Mouse (Mus musculus) CH12.LX (cell line): ENCODE data around the gene Ran. TPM values are rescaled to one million over a fixed set of nuclear protein-coding genes. Genes with fewer than 3 reads are reported as not detected.

Experiments
- DNase-seq: peaks from one replicate; pipeline ENCODE4 v3.0.0-alpha.2; 2013; ENCODE audit errors: extremely low read depth
- H3K27ac ChIP-seq: 2 replicates; pipeline ENCODE4 v1.5.1; 2012; ENCODE audit warnings: low read depth, mild to moderate bottlenecking, control low read depth, moderate library complexity; ENCODE audit not compliant: insufficient read depth
- H3K27me3 ChIP-seq: replicated peaks from 2 replicates; pipeline ENCODE3; 2012; ENCODE audit warnings: inconsistent platforms
- H3K36me3 ChIP-seq, 2 experiments: replicated peaks in 1 of 2; 2 replicates each; pipeline versions ENCODE3 to v1.6.1; 2012; ENCODE audit warnings: inconsistent platforms in 1 of 2, low read length in 1 of 2, mild to moderate bottlenecking in 1 of 2, mixed read lengths in 1 of 2, moderate library complexity in 1 of 2; ENCODE audit not compliant: control insufficient read depth in 1 of 2, insufficient read depth in 1 of 2
- H3K4me1 ChIP-seq, 2 experiments: 2 replicates each; pipeline ENCODE4 v1.6.1; 2012; ENCODE audit warnings: inconsistent platforms in 1 of 2, moderate library complexity in 1 of 2; ENCODE audit not compliant: insufficient read depth in 2 of 2, control insufficient read depth in 1 of 2
- H3K4me2 ChIP-seq: 2 replicates; pipeline ENCODE4 v1.6.1; 2012; ENCODE audit warnings: low read depth, mild to moderate bottlenecking, control low read depth; ENCODE audit not compliant: poor library complexity, insufficient read depth, severe bottlenecking
- H3K4me3 ChIP-seq, 3 experiments: fragments of 150-350 bp in 1 of 3; sonication (generic) in 1 of 3; replicated peaks in 1 of 3; 2 replicates each; pipeline versions ENCODE3 to v1.5.1; 2011 to 2012; ENCODE audit warnings: low read depth in 2 of 3, low read length in 2 of 3, mild to moderate bottlenecking in 2 of 3, moderate library complexity in 2 of 3, control low read depth in 1 of 3, improper control_type of control experiment in 1 of 3, inconsistent platforms in 1 of 3, mixed read lengths in 1 of 3; ENCODE audit not compliant: poor library complexity in 1 of 3
- H3K79me2 ChIP-seq: replicated peaks from 2 replicates; pipeline ENCODE4 v1.6.1; 2012; ENCODE audit warnings: mild to moderate bottlenecking, moderate library complexity; ENCODE audit not compliant: control insufficient read depth, poor library complexity, insufficient read depth, severe bottlenecking; ENCODE audit errors: extremely low read depth
- H3K9ac ChIP-seq: 2 replicates; pipeline ENCODE4 v1.6.1; 2012; ENCODE audit warnings: low read depth, mild to moderate bottlenecking, control low read depth, moderate library complexity; ENCODE audit not compliant: insufficient read depth
- H3K9me3 ChIP-seq: replicated peaks from 2 replicates; pipeline ENCODE3; 2012; ENCODE audit warnings: low read length, inconsistent platforms, mixed read lengths
- BHLHE40 ChIP-seq: IDR thresholded peaks from 2 replicates; pipeline ENCODE4 v1.6.1; 2011; ENCODE audit warnings: mild to moderate bottlenecking, low read depth, low read length, improper control_type of control experiment
- CHD1 ChIP-seq: IDR thresholded peaks from 2 replicates; pipeline ENCODE4 v1.6.1; 2012; ENCODE audit warnings: low read depth, low read length, improper control_type of control experiment, inconsistent platforms
- CHD2 ChIP-seq: IDR thresholded peaks from 2 replicates; pipeline ENCODE4 v1.6.1; 2011; ENCODE audit warnings: low read length, improper control_type of control experiment
- CTCF ChIP-seq, 2 experiments: IDR thresholded peaks in 1 of 2; conservative IDR thresholded peaks in 1 of 2; 2 replicates each; pipeline ENCODE4 v1.5.1; 2011 to 2012; ENCODE audit warnings: low read depth in 2 of 2, low read length in 2 of 2, improper control_type of control experiment in 1 of 2, inconsistent platforms in 1 of 2, mild to moderate bottlenecking in 1 of 2, moderate library complexity in 1 of 2
- E2F4 ChIP-seq: IDR thresholded peaks from 2 replicates; pipeline ENCODE4 v1.6.1; 2011; ENCODE audit warnings: low read depth, low read length, improper control_type of control experiment; ENCODE audit not compliant: insufficient replicate concordance
- ELF1 ChIP-seq: IDR thresholded peaks from 2 replicates; pipeline ENCODE4 v1.6.1; 2014; ENCODE audit warnings: low read depth, mild to moderate bottlenecking, inconsistent platforms, low read length, improper control_type of control experiment
- EP300 ChIP-seq: IDR thresholded peaks from 2 replicates; pipeline ENCODE4 v1.6.1; 2011; ENCODE audit warnings: low read length, improper control_type of control experiment
- ETS1 ChIP-seq: conservative IDR thresholded peaks from 2 replicates; pipeline ENCODE4 v1.6.1; 2012; ENCODE audit warnings: low read depth, mild to moderate bottlenecking, inconsistent platforms, low read length, improper control_type of control experiment, moderate library complexity
- GABPA ChIP-seq: IDR thresholded peaks from 2 replicates; pipeline ENCODE4 v1.6.1; 2012; ENCODE audit warnings: low read depth, low read length, improper control_type of control experiment, inconsistent platforms; ENCODE audit not compliant: insufficient replicate concordance
- HCFC1 ChIP-seq: IDR thresholded peaks from 2 replicates; pipeline ENCODE4 v1.6.1; 2012; ENCODE audit warnings: low read depth, mild to moderate bottlenecking, inconsistent platforms, low read length, improper control_type of control experiment
- IRF4 ChIP-seq: IDR thresholded peaks from 2 replicates; pipeline ENCODE4 v1.6.1; 2014; ENCODE audit warnings: low read depth, mild to moderate bottlenecking, inconsistent platforms, low read length, improper control_type of control experiment
- JUND ChIP-seq: conservative IDR thresholded peaks from 2 replicates; pipeline ENCODE4 v1.6.1; 2011; ENCODE audit warnings: low read depth, low read length, improper control_type of control experiment
- KAT2A ChIP-seq: IDR thresholded peaks from 2 replicates; pipeline ENCODE4 v1.6.1; 2012; ENCODE audit warnings: low read length, improper control_type of control experiment, inconsistent platforms; ENCODE audit not compliant: insufficient replicate concordance
- MAFK ChIP-seq: IDR thresholded peaks from 2 replicates; pipeline ENCODE4 v1.6.1; 2011; ENCODE audit warnings: low read length, improper control_type of control experiment; ENCODE audit not compliant: insufficient replicate concordance
- MAX ChIP-seq: IDR thresholded peaks from 2 replicates; pipeline ENCODE4 v1.6.1; 2011; ENCODE audit warnings: low read length, improper control_type of control experiment
- MAZ ChIP-seq: IDR thresholded peaks from 2 replicates; pipeline ENCODE4 v1.6.1; 2012; ENCODE audit warnings: low read depth, mild to moderate bottlenecking, inconsistent platforms, low read length, improper control_type of control experiment, moderate library complexity
- MEF2A ChIP-seq: IDR thresholded peaks from 2 replicates; pipeline ENCODE4 v1.6.1; 2014; ENCODE audit warnings: low read depth, mild to moderate bottlenecking, inconsistent platforms, low read length, improper control_type of control experiment, borderline replicate concordance
- MYC ChIP-seq: IDR thresholded peaks from 2 replicates; pipeline ENCODE4 v1.6.1; 2011; ENCODE audit warnings: low read depth, mild to moderate bottlenecking, improper control_type of control experiment, low read length
- NELFE ChIP-seq: IDR thresholded peaks from 2 replicates; pipeline ENCODE4 v1.6.1; 2011; ENCODE audit warnings: low read depth, low read length, improper control_type of control experiment
- PAX5 ChIP-seq: IDR thresholded peaks from 2 replicates; pipeline ENCODE4 v1.6.1; 2012; ENCODE audit warnings: low read length, inconsistent platforms, mixed read lengths
- POLR2A ChIP-seq: IDR thresholded peaks from 2 replicates; pipeline ENCODE4 v1.6.1; 2011; ENCODE audit warnings: low read depth, mild to moderate bottlenecking, improper control_type of control experiment, low read length
- RAD21 ChIP-seq: IDR thresholded peaks from 2 replicates; pipeline ENCODE4 v1.6.1; 2011; ENCODE audit warnings: low read depth, mild to moderate bottlenecking, low read length, improper control_type of control experiment, moderate library complexity
- RCOR1 ChIP-seq: conservative IDR thresholded peaks from 2 replicates; pipeline ENCODE4 v1.6.1; 2012; ENCODE audit warnings: low read depth, mild to moderate bottlenecking, inconsistent platforms, low read length, improper control_type of control experiment
- SMC3 ChIP-seq: IDR thresholded peaks from 2 replicates; pipeline ENCODE4 v1.6.1; 2011; ENCODE audit warnings: low read depth, low read length, improper control_type of control experiment
- TBP ChIP-seq: conservative IDR thresholded peaks from 2 replicates; pipeline ENCODE4 v1.6.1; 2011; ENCODE audit warnings: low read depth, low read length, improper control_type of control experiment
- TCF12 ChIP-seq: IDR thresholded peaks from 2 replicates; pipeline ENCODE4 v1.6.1; 2014; ENCODE audit warnings: low read depth, mild to moderate bottlenecking, inconsistent platforms, low read length, improper control_type of control experiment
- UBTF ChIP-seq: IDR thresholded peaks from 2 replicates; pipeline ENCODE4 v1.6.1; 2012; ENCODE audit warnings: low read depth, mild to moderate bottlenecking, inconsistent platforms, low read length, improper control_type of control experiment, moderate library complexity
- USF1 ChIP-seq: IDR thresholded peaks from 2 replicates; pipeline ENCODE4 v1.6.1; 2014; ENCODE audit warnings: low read depth, mild to moderate bottlenecking, inconsistent platforms, low read length, improper control_type of control experiment
- USF2 ChIP-seq: conservative IDR thresholded peaks from 2 replicates; pipeline ENCODE4 v1.6.1; 2011; ENCODE audit warnings: low read depth, low read length, improper control_type of control experiment
- ZC3H11A ChIP-seq: IDR thresholded peaks from 2 replicates; pipeline ENCODE4 v1.6.1; 2012; ENCODE audit warnings: low read depth, mild to moderate bottlenecking, inconsistent platforms, low read length, improper control_type of control experiment
- ZKSCAN1 ChIP-seq: IDR thresholded peaks from 2 replicates; pipeline ENCODE4 v1.6.1; 2012; ENCODE audit warnings: low read depth, inconsistent platforms, low read length, improper control_type of control experiment, borderline replicate concordance
- ZMIZ1 ChIP-seq: IDR thresholded peaks from 2 replicates; pipeline ENCODE4 v1.6.1; 2012; ENCODE audit warnings: low read depth, mild to moderate bottlenecking, inconsistent platforms, low read length, improper control_type of control experiment
- ZNF384 ChIP-seq: IDR thresholded peaks from 2 replicates; pipeline ENCODE4 v1.6.1; 2012; ENCODE audit warnings: low read depth, low read length, improper control_type of control experiment, inconsistent platforms
- dilution Hi-C: fragments of 300-500 bp; cut with MboI; formaldehyde crosslinking; loops from 2 replicates; pipeline ENCODE4 v1.14.3; 2020; ENCODE audit warnings: low sequenced_read_pairs; ENCODE audit not compliant: extremely low pct_unique_long_range_greater_than_20kb, extremely low pct_ligation_motif_present
- in situ Hi-C: fragments of 300-500 bp; cut with MboI; formaldehyde crosslinking; loops from 3 replicates; pipeline ENCODE4 v1.14.3; 2019; ENCODE audit warnings: low sequenced_read_pairs, low pct_ligation_motif_present, low pct_unique_long_range_greater_than_20kb, mixed read lengths
- polyA plus RNA-seq: library from polyadenylated mRNA; unstranded; fragments of >175 nt; gene quantifications from 2 replicates; pipeline ENCODE4 v1.2.1, GENCODE M21; 2012; ENCODE audit warnings: low read depth; ENCODE audit not compliant: insufficient read length
- total RNA-seq, 2 experiments: library from RNA; depleted of rRNA; stranded (reverse); fragments of 300-350 nt in 1 of 2; fragments of >200 nt in 1 of 2; gene quantifications; 2 replicates each; pipeline ENCODE4 v1.2.3; 2012 to 2014

Ran gene
- total and polyA plus RNA-seq, 3 experiments, result 847 to 1,512 (median 1,083) TPM

- Histone ChIP-seq H3K4me2 (peak overlapping the region; percentile 58), H3K79me2 (peaks cover 13% of the 10 kb centered on the region), H3K27me3 (no peaks in the 10 kb centered on the region), H3K4me3 (peak overlapping the region in 1 of 3 experiments; percentile 16), H3K9ac (peak overlapping the region; percentile 69), H3K36me3 (peaks cover 0 to 5% of the 10 kb centered on the region in 2 experiments), H3K9me3 (no peaks in the 10 kb centered on the region), H3K4me1 (peaks cover 14 to 23% of the 10 kb centered on the region in 2 experiments), H3K27ac (peak overlapping the region; percentile 77)
- in situ Hi-C loops, result loop anchor here (25.0 kb wide), 1 partner anchor 1404 kb away; no protein-coding TSS in a partner anchor
- dilution Hi-C loops, result no loop called here
- no peak for DNase-seq
- TF ChIP-seq UBTF (no peak), ZC3H11A (no peak), MAFK (no peak), CHD2 (no peak), GABPA (no peak), RAD21 (no peak), NELFE (no peak), BHLHE40 (no peak), CHD1 (no peak), USF1 (no peak), TBP (no peak), ZNF384 (peak; percentile 83), JUND (no peak), EP300 (peak; percentile 59), MEF2A (no peak), ELF1 (no peak), MAX (no peak), POLR2A (no peak), RCOR1 (no peak), PAX5 (no peak), ZMIZ1 (no peak), MYC (no peak), HCFC1 (peak; percentile 30), ZKSCAN1 (no peak), KAT2A (no peak), IRF4 (peak; percentile 85), USF2 (no peak), MAZ (no peak), TCF12 (no peak), SMC3 (no peak), ETS1 (peak; percentile 99), E2F4 (no peak), CTCF (conservative IDR thresholded peaks at IDR 0.05 in 1 of 2, IDR thresholded peaks at IDR 0.05 in 1 of 2; ENCODE audit: low read depth in 2 of 2, low read length in 2 of 2) (no peak)
Observed at GRCm38 (mm10) chr5:129016370-129016769, 3.5 kb upstream of the Ran start.
